Mouse (Mus musculus): ENCODE measurements at regions not wholly inside any gene's neighbourhood (a gene's known extent, or its start where the extent isn't known, plus 50 kb on each side); places are given as distances from the start of the nearest gene placed in this dataset.

- no peak for DNase-seq (ENCODE audit: low read depth, low spot score)
Observed at GRCm38 (mm10) chr1:167905424-167905823, 216.4 kb downstream of the Lmx1a start.

DNA sequence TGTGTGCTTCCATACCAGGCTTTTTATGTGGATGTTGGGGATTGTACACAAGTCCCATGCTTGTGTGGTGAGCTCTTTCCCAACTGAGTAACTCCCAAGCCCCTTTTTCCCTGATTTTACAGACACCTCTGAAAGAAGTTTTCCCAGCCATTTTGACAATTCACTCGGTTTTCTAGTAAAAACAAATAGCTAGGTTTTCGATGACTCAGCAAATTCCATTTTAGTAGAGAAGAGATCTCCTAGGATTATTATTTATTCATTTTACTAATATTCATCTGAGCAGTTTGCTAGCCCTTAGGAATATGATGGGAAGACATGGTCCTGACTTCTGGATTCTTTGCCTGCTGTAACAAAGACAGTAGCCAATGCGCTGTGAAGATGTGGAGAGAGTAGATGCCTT is 223.0 kb downstream of the Lmx1a start:
- no peak for DNase-seq (ENCODE audit: low read depth, low spot score)

GRCm38 (mm10) chr1:167914982-167915561 is 226.0 kb downstream of the Lmx1a start:
- peak; percentile 55 for DNase-seq (ENCODE audit: low read depth, low spot score)

GRCm38 (mm10) chr1:167915578-167916275 is 226.7 kb downstream of the Lmx1a start:
- DNase-seq (ENCODE audit: low read depth, low spot score), result no peak

GRCm38 (mm10) chr1:167922917-167923316 is 233.9 kb downstream of the Lmx1a start:
- DNase-seq (ENCODE audit: low read depth, low spot score), result no peak

GRCm38 (mm10) chr1:167928060-167928467 is 239.0 kb downstream of the Lmx1a start:
- DNase-seq (ENCODE audit: low read depth, low spot score), result no peak

DNA sequence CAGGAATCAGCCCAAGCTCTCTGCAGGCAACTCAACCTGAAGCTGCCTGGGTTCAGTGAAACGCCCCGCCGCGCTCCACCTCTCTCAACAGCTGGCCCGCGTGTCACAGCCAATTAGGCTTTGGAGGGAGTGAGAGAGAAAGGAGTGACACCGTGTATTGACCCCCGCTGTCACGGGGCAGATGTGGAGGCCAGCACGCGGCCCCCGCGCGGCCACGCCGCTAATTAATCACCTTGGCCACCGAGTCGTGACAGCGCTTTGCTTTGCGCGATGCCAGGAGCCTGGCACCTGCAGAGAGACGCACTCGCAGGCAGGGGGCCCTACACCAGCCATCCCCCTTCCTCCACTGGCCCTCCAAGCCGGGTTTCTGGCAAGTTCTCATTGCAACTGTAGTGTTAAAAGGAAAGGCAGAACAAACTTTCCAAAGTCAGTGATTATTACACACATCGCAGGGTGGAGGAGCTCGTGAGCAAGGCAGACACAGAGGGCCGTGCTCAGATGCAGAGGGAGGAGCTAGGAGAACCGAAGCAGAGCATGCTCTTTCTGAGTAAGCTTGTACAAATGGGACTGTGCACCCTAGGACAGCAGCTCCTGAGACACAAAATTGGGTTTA is 240.8 kb downstream of the Lmx1a start:
- no peak for DNase-seq (ENCODE audit: low read depth, low spot score)

DNA sequence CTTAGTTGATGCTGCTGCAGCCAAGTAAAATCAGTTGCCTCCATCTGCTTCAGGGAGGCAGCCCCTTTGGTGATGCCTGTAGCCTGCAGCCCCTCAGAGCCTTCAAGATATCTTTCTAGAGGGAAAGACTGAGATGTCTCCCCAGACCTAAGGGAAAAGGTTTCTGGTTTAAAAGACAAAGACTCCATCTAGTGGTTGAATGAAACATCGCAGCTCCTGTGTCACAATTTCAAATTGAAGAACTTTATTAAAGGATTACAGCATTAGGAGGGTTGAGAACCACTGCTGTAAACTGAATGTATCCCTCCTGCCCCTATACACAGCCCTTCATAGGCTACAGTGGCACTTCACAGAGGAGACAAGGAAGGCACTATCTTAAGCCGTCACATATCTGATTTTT is 243.1 kb downstream of the Lmx1a start:
- DNase-seq (ENCODE audit: low read depth, low spot score), result no peak

- DNase-seq (ENCODE audit: low read depth, low spot score), result no peak
Observed at GRCm38 (mm10) chr1:167936726-167937125, 247.7 kb downstream of the Lmx1a start.

DNA sequence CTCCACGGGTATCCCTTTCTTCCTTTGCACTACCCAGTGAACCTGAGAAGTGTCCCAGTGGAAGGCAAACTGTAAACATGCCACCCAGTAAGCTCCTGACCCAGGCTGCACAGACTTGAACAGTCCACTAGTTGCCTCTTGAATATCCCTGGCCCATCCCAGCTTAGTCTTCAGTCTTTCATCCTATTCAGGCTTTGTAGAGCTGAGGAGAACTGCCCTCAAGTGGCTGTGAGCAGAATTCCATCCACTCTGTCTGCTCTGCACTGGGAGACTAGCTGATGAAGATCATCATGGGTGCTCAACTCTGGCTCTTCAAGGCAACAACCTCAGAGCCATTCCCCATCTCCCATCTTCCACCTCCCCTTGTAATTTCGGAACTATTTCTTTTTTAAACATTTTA is 249.1 kb downstream of the Lmx1a start:
- DNase-seq (ENCODE audit: low read depth, low spot score), result no peak

GRCm38 (mm10) chr1:167942037-167942470 is 253.0 kb downstream of the Lmx1a start:
- peak; percentile 68 for DNase-seq (ENCODE audit: low read depth, low spot score)

GRCm38 (mm10) chr1:167943121-167943520 is 254.1 kb downstream of the Lmx1a start:
- DNase-seq (ENCODE audit: low read depth, low spot score), result no peak

- DNase-seq (ENCODE audit: low read depth, low spot score), result peak; percentile 91
Observed at GRCm38 (mm10) chr1:167945615-167946252, 256.7 kb downstream of the Lmx1a start.

DNA sequence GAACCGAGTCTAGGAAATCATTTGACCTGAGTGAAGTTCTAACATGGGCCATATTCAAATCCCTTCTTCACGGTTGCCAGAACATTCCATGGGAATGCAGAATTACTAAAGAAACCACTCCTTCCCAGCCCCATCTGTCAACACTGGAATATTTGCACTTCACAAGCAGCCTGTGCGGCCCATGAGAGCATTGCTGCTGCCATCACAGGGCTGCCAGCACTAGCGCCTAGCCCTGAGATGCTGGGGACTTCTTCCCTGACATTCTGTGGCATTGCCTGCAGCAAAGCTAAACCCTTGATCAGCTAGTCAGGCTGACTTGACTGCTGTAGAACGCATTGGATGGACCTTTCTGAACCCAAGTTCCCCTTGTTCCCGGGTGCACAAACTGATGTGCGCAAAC is 258.8 kb downstream of the Lmx1a start:
- DNase-seq (ENCODE audit: low read depth, low spot score), result no peak

DNA sequence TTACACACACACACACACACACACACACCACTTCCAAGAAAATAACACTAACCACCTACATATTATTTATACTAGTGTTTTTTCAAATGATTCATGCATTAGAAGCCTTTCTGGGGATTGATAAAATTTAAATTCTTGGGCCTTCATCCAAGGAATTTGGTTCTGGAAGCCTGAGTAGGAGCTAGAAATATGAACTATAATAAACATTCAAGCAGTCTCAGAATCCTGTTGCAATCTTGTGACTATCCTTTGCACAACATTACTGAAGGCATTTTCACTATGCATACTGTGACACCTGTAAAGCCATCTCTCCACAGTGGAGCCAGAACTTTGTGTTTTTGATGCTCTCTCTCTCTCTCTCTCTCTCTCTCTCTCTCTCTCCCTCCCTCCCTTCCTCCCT is 262.7 kb downstream of the Lmx1a start:
- DNase-seq (ENCODE audit: low read depth, low spot score), result no peak

GRCm38 (mm10) chr1:167958531-167958930 is 269.5 kb downstream of the Lmx1a start:
- DNase-seq (ENCODE audit: low read depth, low spot score), result no peak

DNA sequence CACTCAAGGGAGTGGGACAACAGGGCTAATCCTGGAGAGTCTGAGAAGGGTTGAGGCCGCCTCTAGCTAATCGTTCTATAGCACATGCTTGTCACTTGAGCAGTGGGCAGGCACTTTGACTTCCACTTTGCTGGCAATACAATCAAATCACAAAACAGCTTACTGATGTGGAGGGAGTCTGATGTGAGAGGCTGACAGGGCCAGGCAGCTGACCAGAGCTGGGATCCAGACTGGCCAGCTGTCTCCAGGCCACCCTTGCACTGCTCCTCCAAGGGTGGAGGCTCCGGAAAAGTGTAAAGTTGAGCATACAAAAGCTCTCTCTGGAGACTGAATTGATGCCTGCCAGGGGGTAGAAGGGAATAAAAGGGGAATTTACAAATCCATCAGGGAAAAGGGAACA is 280.5 kb downstream of the Lmx1a start:
- DNase-seq (ENCODE audit: low read depth, low spot score), result no peak

DNA sequence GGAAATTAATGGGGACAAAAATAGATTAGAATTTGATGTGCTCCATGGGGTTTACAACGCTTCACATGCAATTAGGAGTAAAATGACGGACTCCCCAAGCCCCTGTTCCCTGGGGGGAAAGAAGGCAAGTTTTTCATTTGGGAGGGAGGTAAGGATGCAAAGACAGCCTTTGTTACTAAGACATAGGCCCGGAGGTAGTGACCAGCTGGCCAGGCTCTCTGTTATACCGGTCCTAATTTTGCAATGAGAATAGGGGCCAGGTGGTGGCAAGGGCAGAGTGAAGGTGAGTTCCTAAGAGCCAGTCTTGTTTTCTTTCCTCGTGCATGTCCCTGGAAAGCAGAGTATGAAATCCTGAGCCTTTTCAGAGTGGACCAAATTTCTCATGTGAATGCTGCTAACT is 280.9 kb downstream of the Lmx1a start:
- DNase-seq (ENCODE audit: low read depth, low spot score), result no peak

DNA sequence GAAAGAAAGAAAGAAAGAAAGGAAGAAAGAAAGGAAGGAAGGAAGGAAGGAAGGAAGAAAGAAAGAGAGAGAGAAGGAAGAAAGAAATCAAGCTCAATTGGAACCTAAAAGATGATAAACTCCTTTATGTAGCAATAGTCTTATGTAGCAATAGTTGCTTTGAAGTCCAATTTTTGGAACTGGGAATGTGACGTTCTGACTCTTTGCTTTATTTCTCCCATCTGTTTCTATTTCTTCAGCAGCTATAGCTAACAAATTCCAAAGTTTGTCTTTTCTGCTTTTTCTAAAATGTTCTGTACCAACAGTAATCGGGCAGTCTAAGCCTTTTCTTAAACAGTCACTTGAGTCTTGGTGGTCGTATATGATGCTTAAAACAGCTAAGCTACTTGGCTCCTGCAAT is 287.7 kb downstream of the Lmx1a start:
- DNase-seq (ENCODE audit: low read depth, low spot score), result no peak

- DNase-seq (ENCODE audit: low read depth, low spot score), result peak; percentile 48
Observed at GRCm38 (mm10) chr1:167979187-167979586, 290.1 kb downstream of the Lmx1a start.

DNA sequence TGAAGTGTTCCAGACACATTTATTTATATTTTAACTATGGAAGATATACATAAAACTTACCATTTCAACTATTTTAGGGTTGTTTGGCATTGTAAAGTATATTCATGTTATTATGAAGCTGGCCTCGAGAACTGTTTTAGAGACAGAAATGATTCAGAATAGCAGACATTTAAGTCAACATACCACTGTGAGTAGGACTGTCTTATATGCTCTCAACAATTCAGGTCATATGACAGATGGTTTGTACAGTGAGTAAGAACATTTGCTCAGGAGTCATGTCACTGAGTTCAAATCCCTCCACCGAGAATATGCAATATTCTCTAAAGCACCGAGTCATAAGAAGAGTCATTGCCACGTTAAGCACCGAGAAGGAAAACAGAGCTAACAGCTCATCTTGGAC is 290.6 kb downstream of the Lmx1a start:
- DNase-seq (ENCODE audit: low read depth, low spot score), result no peak

DNA sequence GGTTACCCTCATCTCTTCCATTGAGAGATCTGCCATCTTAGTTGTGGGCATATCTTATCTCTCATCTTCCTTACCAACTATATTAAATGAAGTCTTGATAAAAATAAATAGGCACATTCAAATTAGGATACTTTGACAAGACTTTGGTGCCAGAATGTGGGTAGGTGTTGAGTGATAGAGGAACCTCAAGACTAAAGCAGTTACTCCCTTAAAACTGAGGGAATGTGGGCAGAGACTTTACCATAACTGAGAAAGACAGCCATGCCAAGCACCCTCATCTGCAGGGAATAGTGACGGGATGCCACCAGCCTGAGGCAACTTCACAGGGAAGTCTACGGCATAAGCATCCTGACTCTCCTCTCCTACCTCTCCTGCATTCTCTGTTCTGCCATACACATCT is 292.3 kb downstream of the Lmx1a start:
- peak; percentile 72 for DNase-seq (ENCODE audit: low read depth, low spot score)

DNA sequence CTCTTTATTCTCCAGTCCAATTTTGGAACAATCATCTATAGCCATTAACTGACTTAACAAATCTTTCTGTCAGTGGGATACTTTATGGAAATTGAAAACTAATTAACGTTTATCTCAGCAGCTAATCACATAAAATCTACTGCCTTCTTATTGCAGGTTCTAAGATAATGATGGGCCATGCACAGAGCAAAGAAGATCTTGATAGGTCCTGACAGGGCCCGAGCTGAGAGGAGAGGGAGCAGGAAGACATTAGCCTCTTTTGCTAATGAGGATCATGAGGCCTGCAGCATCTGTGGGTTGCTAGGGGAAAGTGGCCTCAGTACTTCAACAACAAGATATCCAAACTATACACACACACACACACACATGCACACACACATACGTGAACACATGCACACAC is 318.4 kb downstream of the Lmx1a start:
- DNase-seq (ENCODE audit: low read depth, low spot score), result no peak
